Mouse (Mus musculus) heart, adult 8-10 months (tissue): Measurements from ENCODE around the gene Dmwd. TPM values are rescaled to one million over a fixed set of nuclear protein-coding genes. Genes with fewer than 3 reads are reported as not detected.

Source experiments
- DNase-seq: peaks from one replicate; pipeline ENCODE4 v3.0.0; 2022; ENCODE audit warnings: low spot score
- total RNA-seq, 4 experiments: library from RNA; stranded (reverse); gene quantifications; 2 replicates each; pipeline ENCODE4 v1.2.4; 2022

Gene Dmwd
- total RNA-seq, 4 experiments from 2014 or later = 49.9 to 57.5 (median 54.0) TPM

DNA sequence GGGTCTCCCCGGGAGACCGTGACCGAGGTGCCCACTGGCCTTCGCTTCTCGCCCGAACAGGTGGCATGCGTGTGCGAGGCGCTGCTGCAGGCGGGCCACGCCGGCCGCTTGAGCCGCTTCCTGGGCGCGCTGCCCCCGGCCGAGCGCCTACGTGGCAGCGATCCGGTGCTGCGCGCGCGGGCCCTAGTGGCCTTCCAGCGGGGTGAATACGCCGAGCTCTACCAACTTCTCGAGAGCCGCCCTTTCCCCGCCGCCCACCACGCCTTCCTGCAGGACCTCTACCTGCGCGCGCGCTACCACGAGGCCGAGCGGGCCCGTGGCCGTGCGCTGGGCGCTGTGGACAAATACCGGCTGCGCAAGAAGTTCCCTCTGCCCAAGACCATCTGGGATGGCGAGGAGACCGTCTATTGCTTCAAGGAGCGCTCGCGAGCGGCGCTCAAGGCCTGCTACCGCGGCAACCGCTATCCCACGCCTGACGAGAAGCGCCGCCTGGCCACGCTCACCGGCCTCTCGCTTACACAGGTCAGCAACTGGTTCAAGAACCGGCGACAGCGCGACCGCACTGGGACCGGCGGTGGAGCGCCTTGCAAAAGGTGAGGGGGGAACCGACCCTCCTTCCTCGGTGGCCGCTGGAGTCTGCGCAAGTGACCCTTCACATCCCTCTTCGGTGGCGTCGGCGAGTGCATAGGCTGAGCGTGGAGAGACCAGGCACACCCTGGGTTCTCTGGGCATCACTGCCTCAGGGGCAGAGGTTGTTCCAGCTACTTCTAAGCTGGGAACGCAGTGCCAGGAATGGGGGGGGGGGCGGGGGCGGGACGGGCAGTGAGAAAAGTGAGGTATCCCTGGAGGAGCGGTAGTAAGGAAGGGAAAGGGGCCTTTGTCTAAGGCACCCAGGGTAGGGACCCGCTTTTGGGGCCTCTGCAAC is 19.1 kb downstream of the Dmwd start:
- DNase-seq = no peak

- DNase-seq = no peak
Measured at GRCm38 (mm10) chr7:19095751-19096110, 19.7 kb downstream of the Dmwd start.

GRCm38 (mm10) chr7:19096421-19096976 is 20.5 kb downstream of the Dmwd start:
- no peak for DNase-seq

- DNase-seq = no peak
Measured at GRCm38 (mm10) chr7:19097217-19097616, 21.2 kb downstream of the Dmwd start.

DNA sequence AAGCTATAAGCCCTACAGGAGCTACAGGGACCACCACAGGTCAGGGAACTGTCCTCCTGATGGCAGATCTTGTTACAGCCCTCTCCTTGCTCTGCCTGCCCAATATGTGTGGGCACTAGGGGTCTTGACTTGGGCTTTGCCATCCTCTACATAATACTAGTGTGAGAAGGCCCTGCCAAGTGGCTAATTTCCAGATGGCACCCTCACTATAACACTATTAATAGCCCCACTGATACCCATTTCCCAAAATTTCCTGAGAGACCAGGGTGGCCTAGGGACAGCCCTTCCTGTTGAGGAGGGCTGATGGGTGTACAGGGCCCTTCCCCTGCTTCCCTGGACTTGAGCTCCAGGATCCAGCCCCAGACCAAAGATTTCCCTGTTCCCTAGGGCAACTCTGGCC is 21.8 kb downstream of the Dmwd start:
- DNase-seq = no peak

GRCm38 (mm10) chr7:19098811-19099210 is 22.8 kb downstream of the Dmwd start:
- DNase-seq = no peak

- DNase-seq = no peak
Measured at GRCm38 (mm10) chr7:19100290-19100689, 24.3 kb downstream of the Dmwd start.

- no peak for DNase-seq
Measured at GRCm38 (mm10) chr7:19103741-19104140, 27.7 kb downstream of the Dmwd start.

DNA sequence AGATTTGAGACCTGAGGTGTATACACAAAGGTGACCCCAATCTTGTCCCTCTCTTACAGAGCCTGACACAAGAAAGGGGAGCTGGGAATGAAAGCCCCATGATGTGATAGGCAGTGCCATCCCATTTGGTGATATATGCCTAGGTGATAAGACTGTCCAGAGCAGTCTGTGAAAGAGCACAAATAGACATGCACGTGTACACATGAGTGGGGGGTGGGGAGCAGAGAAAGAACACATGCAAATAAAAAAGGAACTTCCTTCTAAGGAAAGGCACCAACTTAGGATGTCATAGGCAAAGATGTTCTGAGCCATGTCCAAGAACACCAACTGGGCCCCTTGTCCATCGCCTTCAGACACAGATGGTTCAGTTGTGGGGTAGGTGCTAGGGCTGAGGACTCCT is 28.5 kb downstream of the Dmwd start:
- no peak for DNase-seq

- no peak for DNase-seq
Measured at GRCm38 (mm10) chr7:19107436-19107835, 31.4 kb downstream of the Dmwd start.

GRCm38 (mm10) chr7:19109565-19109964 is 33.5 kb downstream of the Dmwd start:
- no peak for DNase-seq

- no peak for DNase-seq
Measured at GRCm38 (mm10) chr7:19118028-19118771, 42.2 kb downstream of the Dmwd start, which contains the start of gene Gm4969. TSS of gene Gm4969 (minus strand) at chr7:19118368.

DNA sequence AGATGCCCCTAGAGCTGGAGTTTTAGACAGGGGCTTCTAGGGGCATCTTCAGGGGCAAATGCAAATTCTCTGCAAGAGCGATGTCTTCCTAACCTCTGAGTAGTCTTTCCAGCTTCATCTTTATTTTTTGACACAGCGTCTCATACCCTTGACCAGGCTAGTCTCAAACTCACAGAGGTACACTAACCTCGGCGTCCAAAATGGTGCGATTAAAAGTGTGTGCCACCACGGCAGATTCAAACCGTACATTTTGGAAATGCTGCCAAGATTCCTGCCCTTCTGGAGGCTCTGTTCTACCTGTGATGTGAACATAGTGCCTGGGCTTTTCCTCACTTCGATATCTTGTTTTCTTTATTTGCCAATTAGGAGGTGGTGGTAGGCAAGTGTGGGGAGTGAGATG is 43.1 kb downstream of the Dmwd start:
- no peak for DNase-seq

- DNase-seq = peak; percentile 99
Measured at GRCm38 (mm10) chr7:19119631-19120429, 43.8 kb downstream of the Dmwd start, which contains the start of gene Fbxo46. TSS of gene Fbxo46 (plus strand) at chr7:19119859.

- DNase-seq = no peak
Measured at GRCm38 (mm10) chr7:19121686-19122085, 45.7 kb downstream of the Dmwd start.

GRCm38 (mm10) chr7:19124713-19125112 is 48.7 kb downstream of the Dmwd start:
- DNase-seq = no peak

- DNase-seq = no peak
Measured at GRCm38 (mm10) chr7:19127744-19128143, 51.7 kb downstream of the Dmwd start.

GRCm38 (mm10) chr7:19129396-19129795 is 53.4 kb downstream of the Dmwd start:
- no peak for DNase-seq

DNA sequence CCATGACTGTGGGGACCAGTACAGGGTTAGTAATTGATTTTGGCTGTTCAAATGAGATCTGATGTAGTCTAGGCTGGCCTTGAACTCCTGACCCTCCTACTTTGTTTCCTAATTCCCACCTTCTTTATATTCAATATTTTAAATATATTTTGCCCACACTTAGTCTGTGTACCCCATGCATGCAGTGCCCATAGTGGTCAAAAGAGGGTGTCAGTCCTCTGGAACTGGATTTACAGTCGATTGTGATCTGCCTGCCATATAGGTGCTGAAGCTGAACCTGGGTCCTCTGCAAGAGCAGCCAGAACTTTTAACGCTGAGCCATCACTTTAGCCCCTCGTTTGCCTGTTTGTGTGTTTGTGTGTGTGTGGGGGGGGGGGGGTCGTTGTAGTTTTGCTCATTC is 54.6 kb downstream of the Dmwd start:
- no peak for DNase-seq

DNA sequence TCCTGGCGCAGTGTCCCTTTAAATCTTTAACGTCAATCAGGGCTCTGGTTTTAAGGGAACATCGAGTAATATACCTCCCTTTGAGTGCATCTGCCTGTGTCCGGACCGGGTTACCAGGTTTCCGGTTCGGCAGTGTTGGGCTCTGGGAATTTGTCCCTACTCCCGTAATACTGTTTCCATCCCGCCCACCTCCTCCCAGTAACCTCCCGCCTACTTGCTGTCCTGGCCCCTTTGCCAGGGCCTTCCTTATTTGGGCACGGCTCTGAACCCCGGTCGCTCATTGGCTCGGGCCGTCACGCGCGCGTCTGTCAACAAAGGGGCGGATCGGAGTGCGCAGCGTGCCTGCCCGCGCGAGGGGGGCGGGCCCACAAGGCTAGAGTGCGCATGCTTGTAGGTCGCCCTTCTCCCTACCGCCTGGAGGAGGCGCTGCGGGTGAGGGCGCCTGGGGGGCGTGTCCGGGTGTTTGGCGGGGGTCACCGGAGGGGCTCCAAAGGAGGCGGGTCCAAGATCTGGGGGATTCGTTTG is 55.4 kb downstream of the Dmwd start:
- DNase-seq = peak; percentile 98
